Mouse (Mus musculus): ENCODE data around the gene Ivd.

- no peak for TF ChIP-seq CTCF (IDR thresholded peaks at IDR 0.05)
- no peak for TF ChIP-seq EP300 (IDR thresholded peaks at IDR 0.05)
Observed at GRCm38 (mm10) chr2:118844427-118844826, 17.3 kb upstream of the Ivd start.

Data from lung, postnatal 0 days (tissue).